Mouse (Mus musculus) liver, embryonic 14 days (tissue): ENCODE measurements around the gene Vmn1r142. TPM values are rescaled to one million over a fixed set of nuclear protein-coding genes. Genes with fewer than 3 reads are reported as not detected.

Experiments used
- polyA plus RNA-seq: library from polyadenylated mRNA; depleted of rRNA; stranded (reverse); fragments of >200 nt; gene quantifications from 2 replicates; pipeline ENCODE4 v1.2.3, GENCODE M21; 2012; rRNA removed

Vmn1r142 gene
- not detected in 2 replicates for polyA plus RNA-seq

DNA sequence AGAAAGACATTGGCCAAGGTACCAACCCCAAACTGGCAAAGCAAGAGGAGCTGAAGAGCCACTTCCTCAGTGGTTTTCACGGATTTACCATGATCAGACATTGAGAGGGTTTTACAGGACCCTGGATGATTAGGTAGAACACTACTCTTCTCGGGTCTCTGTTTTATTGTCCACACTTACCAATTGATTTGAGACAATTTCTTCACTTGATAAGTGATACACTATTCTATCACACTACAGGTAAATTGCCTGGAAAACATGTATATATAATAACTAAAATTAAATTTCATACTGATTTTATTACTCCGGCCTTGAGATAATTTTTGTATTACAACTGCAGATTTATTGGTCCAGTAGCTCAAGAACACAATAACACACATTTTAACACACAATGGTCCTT lies at the start of gene Vmn1r142:
Gene Vmn1r142 (minus strand): TSS at position 101 of the 400 bp plus-strand sequence.

DNA sequence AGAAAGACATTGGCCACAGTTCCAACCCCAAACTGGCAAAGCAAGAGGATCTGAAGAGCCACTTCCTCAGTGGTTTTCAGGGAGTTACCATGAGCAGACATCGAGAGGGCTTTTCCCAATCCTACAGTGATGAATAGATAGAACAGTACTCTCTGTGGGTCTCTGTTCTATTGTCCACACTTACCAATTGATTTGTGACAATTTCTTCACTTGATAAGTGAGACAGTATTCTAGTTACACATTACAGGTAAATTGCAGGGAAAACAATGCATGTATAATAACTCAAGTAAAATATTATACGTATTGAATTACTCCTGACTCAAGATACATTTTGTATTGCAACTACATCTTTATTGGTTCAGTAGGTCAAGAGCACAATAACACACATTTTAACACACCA lies 37.3 kb upstream of the Vmn1r142 start, which contains the start of gene Gm8653:
Gene Gm8653 (minus strand): TSS at position 101 of the 400 bp plus-strand sequence.

DNA sequence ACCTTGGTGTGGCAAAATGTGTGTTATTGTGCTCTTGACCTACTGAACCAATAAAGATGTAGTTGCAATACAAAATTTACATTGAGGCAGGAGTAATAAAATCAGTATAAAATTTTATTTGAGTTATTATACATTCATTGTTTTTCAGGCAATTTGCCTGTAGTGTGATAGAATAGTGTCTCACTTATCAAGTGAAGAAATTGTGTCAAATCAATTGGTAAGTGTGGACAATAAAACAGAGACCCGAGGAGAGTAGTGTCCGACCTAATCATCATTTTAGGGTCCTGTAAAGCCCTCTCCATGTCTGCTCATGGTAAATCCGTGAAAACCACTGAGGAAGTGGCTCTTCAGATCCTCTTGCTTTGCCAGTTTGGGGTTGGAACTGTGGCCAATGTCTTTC lies 25.2 kb upstream of the Vmn1r142 start, which contains the start of gene Vmn1r143:
Gene Vmn1r143 (plus strand): TSS at position 301 of the 400 bp plus-strand sequence.

DNA sequence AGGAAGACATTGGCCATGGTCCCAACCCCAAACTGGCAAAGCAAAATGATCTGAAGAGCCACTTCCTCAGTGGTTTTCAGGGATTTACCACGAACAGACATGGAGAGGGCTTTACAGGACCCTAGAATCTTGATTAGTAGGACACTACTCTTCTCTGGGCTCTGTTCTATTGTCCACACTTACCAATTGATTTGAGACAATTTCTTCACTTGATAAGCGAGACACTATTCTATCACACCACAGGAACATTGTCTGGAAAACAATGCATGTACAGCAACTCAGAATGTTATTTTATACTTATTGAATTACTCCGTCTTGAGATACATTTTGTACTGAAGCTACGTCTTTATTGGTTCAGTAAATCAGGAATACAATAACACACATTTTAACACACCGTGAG lies 29.2 kb downstream of the Vmn1r142 start, which contains the start of gene Gm10666:
Gene Gm10666 (minus strand): TSS at position 101 of the 400 bp plus-strand sequence.

DNA sequence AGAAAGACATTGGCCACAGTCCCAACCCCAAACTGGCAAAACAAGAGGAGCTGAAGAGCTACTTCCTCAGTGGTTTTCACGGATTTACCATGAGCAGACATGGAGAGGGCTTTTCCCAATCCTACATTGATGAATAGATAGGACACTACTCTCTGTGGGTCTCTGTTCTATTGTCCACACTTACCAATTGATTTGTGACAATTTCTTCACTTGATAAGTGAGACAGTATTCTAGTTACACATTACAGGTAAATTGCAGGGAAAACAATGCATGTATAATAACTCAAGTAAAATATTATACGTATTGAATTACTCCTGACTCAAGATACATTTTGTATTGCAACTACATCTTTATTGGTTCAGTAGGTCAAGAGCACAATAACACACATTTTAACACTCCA lies 45.7 kb downstream of the Vmn1r142 start, which contains the start of gene Gm16451:
Gene Gm16451 (minus strand): TSS at position 101 of the 400 bp plus-strand sequence.

Other genes starting within 250 kb of the Vmn1r142 start
- not detected in 2 replicates for gene Gm5891, start 242.7 kb downstream of the Vmn1r142 start, polyA plus RNA-seq
- gene Vmn1r137, start 169.4 kb downstream of the Vmn1r142 start, polyA plus RNA-seq, result not detected in 2 replicates
- not detected in 2 replicates for gene Vmn1r138, start 135.1 kb downstream of the Vmn1r142 start, polyA plus RNA-seq
- gene Gm6176, start 107.7 kb downstream of the Vmn1r142 start, polyA plus RNA-seq, result not detected in 2 replicates
- gene Vmn1r139, start 95.0 kb downstream of the Vmn1r142 start, polyA plus RNA-seq, result not detected in 2 replicates
- gene Gm16451, start 45.8 kb downstream of the Vmn1r142 start, polyA plus RNA-seq, result not detected in 2 replicates
- not detected in 2 replicates for gene Gm10666, start 29.3 kb downstream of the Vmn1r142 start, polyA plus RNA-seq
- not detected in 2 replicates for gene Vmn1r143, start 25.3 kb upstream of the Vmn1r142 start, polyA plus RNA-seq
- gene Gm8653, start 37.2 kb upstream of the Vmn1r142 start, polyA plus RNA-seq, result not detected in 2 replicates
- not detected in 2 replicates for gene Gm8453, start 65.4 kb upstream of the Vmn1r142 start, polyA plus RNA-seq
- not detected in 2 replicates for gene Gm4187, start 165.7 kb upstream of the Vmn1r142 start, polyA plus RNA-seq
- gene Gm8660, start 207.0 kb upstream of the Vmn1r142 start, polyA plus RNA-seq, result not detected in 2 replicates
- not detected in 2 replicates for gene Vmn1r148, start 249.5 kb upstream of the Vmn1r142 start, polyA plus RNA-seq